ENCODE assay signal across 16 mouse cellular contexts in genomic region chr4:94144901-94145801, GRCm38 (mm10).
DNase-seq lines count a peak whose midpoint lies in the region; ATAC-seq lines count a peak whose summit lies in the region.
"Had no signal": no experiment of that assay in that cellular context is flagged by ENCODE, and none has a peak within 500 bp of the region (broad histone marks: within the 10 kb centered on the region; RNA-seq: fewer than 3 reads in every experiment).

No protein-coding gene starts in this region.

- H3K9me3 ChIP-seq in midbrain, embryonic 11.5 days (ENCODE audit: control insufficient read depth, low read length) = no peaks in the 10 kb centered on the region
- no peaks in the 10 kb centered on the region for H3K9me3 ChIP-seq in midbrain, embryonic 10.5 days (replicated peaks)
- H3K9me3 ChIP-seq in forebrain, embryonic 16.5 days (ENCODE audit: control insufficient read depth, low read length) = no peaks in the 10 kb centered on the region
- no peaks in the 10 kb centered on the region for H3K9me3 ChIP-seq in midbrain, embryonic 16.5 days (replicated peaks; ENCODE audit: control insufficient read depth, low read length, poor library complexity, severe bottlenecking)
- H3K9me3 ChIP-seq: limb, embryonic 15.5 days had no signal

- no peak overlapping the region for H3K4me3 ChIP-seq in midbrain, embryonic 11.5 days (ENCODE audit: low read depth, low read length)
- H3K4me3 ChIP-seq in midbrain, embryonic 10.5 days = no peak overlapping the region
- H3K4me3 ChIP-seq in forebrain, embryonic 16.5 days (replicated peaks; ENCODE audit: low read length) = no peak overlapping the region
- no peak overlapping the region for H3K4me3 ChIP-seq in midbrain, embryonic 16.5 days (ENCODE audit: low read depth, low read length)
- H3K4me3 ChIP-seq: limb, embryonic 15.5 days had no signal

- no peak overlapping the region for H3K4me2 ChIP-seq in midbrain, embryonic 11.5 days
- H3K4me2 ChIP-seq in forebrain, embryonic 16.5 days (ENCODE audit: low read length) = no peak overlapping the region; the same call in 1 of the 2 replicates
- H3K4me2 ChIP-seq in midbrain, embryonic 16.5 days (ENCODE audit: low read length) = 0 out of 2 replicates have a peak overlapping the region, but pooled peaks have one; percentile 4
- H3K4me2 ChIP-seq: heart, embryonic 11.5 days; limb, embryonic 15.5 days had no signal

- H3K4me1 ChIP-seq in midbrain, embryonic 11.5 days (ENCODE audit: control insufficient read depth, insufficient read depth, low read length) = no peaks in the 10 kb centered on the region
- H3K4me1 ChIP-seq in midbrain, embryonic 10.5 days = peaks cover 12% of the 10 kb centered on the region
- H3K4me1 ChIP-seq in forebrain, embryonic 16.5 days (replicated peaks; ENCODE audit: control insufficient read depth, insufficient read depth, low read length) = 0 out of 2 replicates have a peak, but pooled peaks cover 3% of the 10 kb centered on the region
- H3K4me1 ChIP-seq in midbrain, embryonic 16.5 days (ENCODE audit: control insufficient read depth, insufficient read depth, low read length) = peaks cover 10% of the 10 kb centered on the region
- H3K4me1 ChIP-seq: limb, embryonic 15.5 days had no signal

- H3K27me3 ChIP-seq in midbrain, embryonic 11.5 days (ENCODE audit: control insufficient read depth, insufficient read depth, low read length) = no peaks in the 10 kb centered on the region
- no peaks in the 10 kb centered on the region for H3K27me3 ChIP-seq in midbrain, embryonic 10.5 days (ENCODE audit: low read depth, poor library complexity, severe bottlenecking)
- no peaks in the 10 kb centered on the region for H3K27me3 ChIP-seq in forebrain, embryonic 16.5 days (replicated peaks; ENCODE audit: control insufficient read depth, insufficient read depth, low read length)
- H3K27me3 ChIP-seq in midbrain, embryonic 16.5 days (ENCODE audit: control insufficient read depth, insufficient read depth, low read depth, low read length) = no peaks in the 10 kb centered on the region
- H3K27me3 ChIP-seq: limb, embryonic 15.5 days had no signal

- no peaks in the 10 kb centered on the region for H3K36me3 ChIP-seq in midbrain, embryonic 11.5 days (ENCODE audit: control insufficient read depth, insufficient read depth, low read length)
- no peaks in the 10 kb centered on the region for H3K36me3 ChIP-seq in midbrain, embryonic 10.5 days
- H3K36me3 ChIP-seq in forebrain, embryonic 16.5 days (ENCODE audit: control insufficient read depth, insufficient read depth) = no peaks in the 10 kb centered on the region
- no peaks in the 10 kb centered on the region for H3K36me3 ChIP-seq in midbrain, embryonic 16.5 days (ENCODE audit: control insufficient read depth, insufficient read depth, low read length)
- H3K36me3 ChIP-seq: limb, embryonic 15.5 days had no signal

- 38% methylated on average over 7 of the region's 7 CpGs for WGBS in midbrain, embryonic 11.5 days
- WGBS in midbrain, embryonic 10.5 days = 52% methylated on average over 7 of the region's 7 CpGs
- 8% methylated on average over 7 of the region's 7 CpGs for WGBS in forebrain, embryonic 16.5 days
- 17% methylated on average over 7 of the region's 7 CpGs for WGBS in midbrain, embryonic 16.5 days

- peak; percentile 80 for DNase-seq in midbrain, embryonic 11.5 days (ENCODE audit: low spot score, missing footprints)
- DNase-seq in midbrain, embryonic 10.5 days (ENCODE audit: low spot score) = no peak
- no peak for DNase-seq in gastrocnemius, postnatal 4 days (ENCODE audit: low spot score in 2 of 2)
- DNase-seq in urinary bladder, postnatal 10 days (ENCODE audit: low spot score) = no peak
- no peak for DNase-seq in heart, adult 9 months (ENCODE audit: low spot score in 2 of 2)
- DNase-seq: adrenal gland, postnatal 36 days; cerebellum, postnatal 10 days; gastrocnemius, postnatal 25 days; heart, postnatal 14 days; kidney, postnatal 4 days; thymus, postnatal 36 days had no signal

- H3K27ac ChIP-seq in midbrain, embryonic 11.5 days (ENCODE audit: low read depth, low read length) = no peak overlapping the region
- H3K27ac ChIP-seq in midbrain, embryonic 10.5 days (replicated peaks) = no peak overlapping the region
- no peak overlapping the region for H3K27ac ChIP-seq in forebrain, embryonic 16.5 days (ENCODE audit: low read length)
- no peak overlapping the region for H3K27ac ChIP-seq in midbrain, embryonic 16.5 days (ENCODE audit: low read length)
- H3K27ac ChIP-seq: limb, embryonic 15.5 days; stomach, postnatal 0 days had no signal

- no peak overlapping the region for H3K9ac ChIP-seq in midbrain, embryonic 11.5 days (ENCODE audit: low read length)
- H3K9ac ChIP-seq in forebrain, embryonic 16.5 days (replicated peaks; ENCODE audit: low read depth, low read length) = no peak overlapping the region
- H3K9ac ChIP-seq in midbrain, embryonic 16.5 days (ENCODE audit: low read depth, low read length) = no peak overlapping the region
- H3K9ac ChIP-seq: limb, embryonic 15.5 days had no signal

- ATAC-seq in midbrain, embryonic 11.5 days (ENCODE audit: low FRiP score) = no peak
- ATAC-seq in forebrain, embryonic 16.5 days = peak; percentile 45; the same call in 1 of the 2 replicates
- peak; percentile 79 for ATAC-seq in midbrain, embryonic 16.5 days
